8 mouse cellular contexts compared by ENCODE assay signal in genomic region chr1:172313613-172314411, GRCm38 (mm10). TPM values are rescaled to one million over a fixed set of nuclear protein-coding genes. Genes with fewer than 3 reads are reported as not detected.
A peak's percentile ranks its signal among the peaks of the same experiment; 100 is the strongest.
DNase-seq lines count a peak whose midpoint lies in the region; ATAC-seq lines count a peak whose summit lies in the region.

No protein-coding gene starts in this region.

- intact Hi-C loops in heart, postnatal 36 days (cut with DNase I) = no loop called here

- peak overlapping the region; percentile 35; the same call in 1 of the 2 replicates for H3K9ac ChIP-seq in limb, embryonic 13.5 days
- no peak overlapping the region; the same call in 1 of the 2 replicates for H3K9ac ChIP-seq in stomach, embryonic 16.5 days (ENCODE audit: low read length)

- H3K4me3 ChIP-seq in limb, embryonic 13.5 days = peak overlapping the region; percentile 63
- H3K4me3 ChIP-seq in stomach, embryonic 16.5 days (replicated peaks; ENCODE audit: low read length) = no peak overlapping the region

- no peak for ATAC-seq in limb, embryonic 13.5 days (ENCODE audit: low FRiP score, low read depth)
- no peak for ATAC-seq in stomach, embryonic 16.5 days (ENCODE audit: insufficient read depth, low FRiP score)

- H3K36me3 ChIP-seq in limb, embryonic 13.5 days = peaks cover 21% of the 10 kb centered on the region
- no peaks in the 10 kb centered on the region for H3K36me3 ChIP-seq in stomach, embryonic 16.5 days (ENCODE audit: control insufficient read depth, insufficient read depth, low read length)

- H3K27ac ChIP-seq in limb, embryonic 13.5 days = no peak overlapping the region
- no peak overlapping the region for H3K27ac ChIP-seq in stomach, embryonic 16.5 days (ENCODE audit: low read length)

- 77% methylated on average over 10 of the region's 10 CpGs for WGBS in limb, embryonic 13.5 days
- 79% methylated on average over 10 of the region's 10 CpGs for WGBS in stomach, embryonic 16.5 days

- H3K4me2 ChIP-seq in limb, embryonic 13.5 days (replicated peaks) = peak overlapping the region; percentile 93
- H3K4me2 ChIP-seq in stomach, embryonic 16.5 days (ENCODE audit: low read depth, low read length) = peak overlapping the region; percentile 94; the same call in 1 of the 2 replicates

- peaks cover 44% of the 10 kb centered on the region for H3K4me1 ChIP-seq in limb, embryonic 13.5 days
- peaks cover 29% of the 10 kb centered on the region for H3K4me1 ChIP-seq in stomach, embryonic 16.5 days (ENCODE audit: control insufficient read depth, insufficient read depth, low read length)

- H3K27me3 ChIP-seq in limb, embryonic 13.5 days = no peaks in the 10 kb centered on the region
- no peaks in the 10 kb centered on the region for H3K27me3 ChIP-seq in stomach, embryonic 16.5 days (ENCODE audit: control insufficient read depth, insufficient read depth, low read length)

- H3K9me3 ChIP-seq in limb, embryonic 13.5 days = no peaks in the 10 kb centered on the region
- H3K9me3 ChIP-seq in stomach, embryonic 16.5 days (replicated peaks; ENCODE audit: control insufficient read depth, low read length) = no peaks in the 10 kb centered on the region

- peak; percentile 30 for DNase-seq in cerebellum, adult 11 months
- DNase-seq in cerebellum, postnatal 14 days = no peak
- DNase-seq in right cerebral cortex, postnatal 25 days = peak; percentile 45
- no peak for DNase-seq in right cerebral cortex, postnatal 14 days
- no peak for DNase-seq in kidney, adult 8-10 months
- no peak for DNase-seq in heart, postnatal 36 days

RNA-seq across cellular contexts. Expression of gene Kcnj9, which starts 15.3 kb away (rescaled TPM):
- 0.06 TPM in 1 of 2 replicates, not detected in the other for polyA plus RNA-seq in limb, embryonic 13.5 days (2015; fragmentation: Nextera tagmentation; extraction: Ambion mirVana)
- 0.07 TPM in 1 of 2 replicates, not detected in the other for polyA plus RNA-seq in stomach, embryonic 16.5 days (2015; fragmentation: Nextera tagmentation; extraction: Ambion mirVana)
- total RNA-seq in heart, postnatal 36 days (2021) = not detected

RNA-seq across cellular contexts. Expression of gene Atp1a2, which starts 15.9 kb away (rescaled TPM):
- 5.3 and 5.6 TPM in 2 replicates for polyA plus RNA-seq in limb, embryonic 13.5 days (2015; fragmentation: Nextera tagmentation; extraction: Ambion mirVana)
- polyA plus RNA-seq in stomach, embryonic 16.5 days (2015; fragmentation: Nextera tagmentation; extraction: Ambion mirVana) = 5.7 and 7.5 TPM in 2 replicates
- 100 to 1,000 TPM; 604 to 624 TPM for total RNA-seq in heart, postnatal 36 days (2021)

RNA-seq across cellular contexts. Expression of gene Kcnj10, which starts 27.2 kb away (rescaled TPM):
- polyA plus RNA-seq in limb, embryonic 13.5 days (2015; fragmentation: Nextera tagmentation; extraction: Ambion mirVana) = 0.04 and 0.05 TPM in 2 replicates
- polyA plus RNA-seq in stomach, embryonic 16.5 days (2015; fragmentation: Nextera tagmentation; extraction: Ambion mirVana) = 0.07 and 0.19 TPM in 2 replicates
- under 1 TPM; 0.05 to 0.11 TPM for total RNA-seq in heart, postnatal 36 days (2021)

RNA-seq across cellular contexts. Expression of gene Igsf8, which starts 52.4 kb away (rescaled TPM):
- 42.2 and 46.7 TPM in 2 replicates for polyA plus RNA-seq in limb, embryonic 13.5 days (2015; fragmentation: Nextera tagmentation; extraction: Ambion mirVana)
- polyA plus RNA-seq in stomach, embryonic 16.5 days (2015; fragmentation: Nextera tagmentation; extraction: Ambion mirVana) = 27.8 and 35.0 TPM in 2 replicates
- total RNA-seq in heart, postnatal 36 days (2021) = 10 to 100 TPM; 10.9 to 12.4 TPM

RNA-seq across cellular contexts. Expression of gene Atp1a4, which starts 55.6 kb away (rescaled TPM):
- polyA plus RNA-seq in limb, embryonic 13.5 days (2015; fragmentation: Nextera tagmentation; extraction: Ambion mirVana) = not detected in 2 replicates
- 0.04 TPM in 1 of 2 replicates, not detected in the other for polyA plus RNA-seq in stomach, embryonic 16.5 days (2015; fragmentation: Nextera tagmentation; extraction: Ambion mirVana)
- total RNA-seq in heart, postnatal 36 days (2021) = not detected

Comparison
In these comparisons a context has a peak if more than half of its experiments do, and no peak if none do; other contexts are left out.
1. DNase-seq: peak in cerebellum, adult 11 months (single experiment) and right cerebral cortex, postnatal 25 days (single experiment); none in cerebellum, postnatal 14 days (0 of 2), right cerebral cortex, postnatal 14 days (single experiment), kidney, adult 8-10 months (0 of 2) and heart, postnatal 36 days (0 of 2).